In the genomic region with DNA sequence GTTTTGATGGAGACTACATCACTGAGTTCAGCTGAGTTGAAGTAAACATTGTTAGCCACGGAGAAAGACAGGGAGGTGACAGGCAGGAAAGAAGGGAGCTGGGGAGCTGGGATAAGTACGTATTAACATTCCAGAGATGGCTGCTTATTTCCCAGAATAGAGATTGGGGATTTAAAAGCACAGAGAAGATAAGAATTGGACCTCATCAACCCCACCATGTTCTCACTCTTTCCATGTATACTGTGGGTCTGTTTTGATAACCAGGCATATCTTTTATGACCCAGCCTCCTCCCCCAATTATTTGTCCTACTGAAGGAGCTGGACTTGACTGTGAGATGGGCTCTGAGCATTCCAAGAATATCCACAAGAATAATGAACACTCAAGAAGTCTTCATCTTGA, we compare ENCODE assay signal across 22 mouse cellular contexts.
DNase-seq lines count a peak whose midpoint lies in the region; ATAC-seq and TF ChIP-seq lines count a peak whose summit lies in the region.
"Had no signal": no experiment of that assay in that cellular context is flagged by ENCODE, and none has a peak within 500 bp of the region (broad histone marks: within the 10 kb centered on the region; RNA-seq: fewer than 3 reads in every experiment).

No protein-coding gene starts in this region.

- intact Hi-C loops in heart, postnatal 36 days (cut with DNase I): no loop called here

- WGBS in heart, embryonic 12.5 days: 5% methylated on average over 2 of the region's 2 CpGs
- 33% methylated on average over 2 of the region's 2 CpGs for WGBS in kidney, postnatal 0 days
- WGBS in heart, embryonic 15.5 days: 11% methylated on average over 2 of the region's 2 CpGs

- peak; percentile 31; the same call in 1 of the 2 replicates for ATAC-seq in heart, embryonic 12.5 days (ENCODE audit: insufficient number of reproducible peaks, low FRiP score)
- ATAC-seq in kidney, postnatal 0 days (replicated peaks; ENCODE audit: low FRiP score, low read depth): no peak
- peak; percentile 58 for ATAC-seq in heart, embryonic 15.5 days (replicated peaks; ENCODE audit: insufficient number of reproducible peaks, insufficient read depth, low FRiP score, low read depth)
- ATAC-seq: forebrain, postnatal 0 days; hindbrain, embryonic 16.5 days; intestine, embryonic 16.5 days; midbrain, embryonic 13.5 days had no signal

- H3K27ac ChIP-seq in heart, embryonic 12.5 days (ENCODE audit: poor library complexity, severe bottlenecking): peak overlapping the region; percentile 70
- H3K27ac ChIP-seq in kidney, postnatal 0 days: no peak overlapping the region
- H3K27ac ChIP-seq in brown adipose tissue, adult 24 weeks (replicated peaks; ENCODE audit: low read depth, low read length): peak overlapping the region; percentile 51; the same call in 1 of the 2 replicates
- peak overlapping the region; percentile 58 for H3K27ac ChIP-seq in heart, embryonic 15.5 days
- H3K27ac ChIP-seq: embryonic facial prominence, embryonic 12.5 days; hindbrain, embryonic 10.5 days; limb, embryonic 15.5 days; midbrain, embryonic 13.5 days had no signal

- no peak overlapping the region for H3K9ac ChIP-seq in heart, embryonic 12.5 days
- H3K9ac ChIP-seq in kidney, postnatal 0 days (ENCODE audit: low read depth, low read length): no peak overlapping the region
- H3K9ac ChIP-seq in heart, embryonic 15.5 days: no peak overlapping the region
- H3K9ac ChIP-seq: embryonic facial prominence, embryonic 12.5 days; forebrain, postnatal 0 days; limb, embryonic 15.5 days; lung, embryonic 14.5 days; midbrain, embryonic 13.5 days had no signal

- H3K4me2 ChIP-seq in heart, embryonic 12.5 days: no peak overlapping the region; the same call in 1 of the 2 replicates
- no peak overlapping the region for H3K4me2 ChIP-seq in kidney, postnatal 0 days (ENCODE audit: low read length)
- no peak overlapping the region for H3K4me2 ChIP-seq in heart, embryonic 15.5 days
- H3K4me2 ChIP-seq: embryonic facial prominence, embryonic 12.5 days; limb, embryonic 15.5 days; lung, embryonic 14.5 days; midbrain, embryonic 13.5 days had no signal

- peaks cover 42% of the 10 kb centered on the region for H3K4me1 ChIP-seq in heart, embryonic 12.5 days (replicated peaks)
- peaks cover 11% of the 10 kb centered on the region; the same call in 1 of the 2 replicates for H3K4me1 ChIP-seq in kidney, postnatal 0 days (replicated peaks; ENCODE audit: insufficient read depth, low read length)
- peaks cover 35% of the 10 kb centered on the region for H3K4me1 ChIP-seq in brown adipose tissue, adult 24 weeks (ENCODE audit: control insufficient read depth, insufficient read depth, insufficient read length, low read length)
- H3K4me1 ChIP-seq in heart, embryonic 15.5 days (replicated peaks): peaks cover 47% of the 10 kb centered on the region
- H3K4me1 ChIP-seq: embryonic facial prominence, embryonic 12.5 days; limb, embryonic 15.5 days; midbrain, embryonic 13.5 days had no signal

- H3K27me3 ChIP-seq in heart, embryonic 12.5 days (replicated peaks): no peaks in the 10 kb centered on the region
- no peaks in the 10 kb centered on the region for H3K27me3 ChIP-seq in kidney, postnatal 0 days (ENCODE audit: insufficient read depth, low read length)
- H3K27me3 ChIP-seq in heart, embryonic 15.5 days: no peaks in the 10 kb centered on the region
- H3K27me3 ChIP-seq: embryonic facial prominence, embryonic 12.5 days; limb, embryonic 15.5 days; midbrain, embryonic 13.5 days had no signal

- no peak for TF ChIP-seq CTCF in kidney, postnatal 0 days (IDR thresholded peaks at IDR 0.05; ENCODE audit: low read depth)

- DNase-seq in heart, postnatal 36 days: no peak
- peak; percentile 80 for DNase-seq in kidney, postnatal 0 days (ENCODE audit: low spot score)
- DNase-seq in kidney, postnatal 25 days: no peak
- no peak for DNase-seq in testis, postnatal 10 days (ENCODE audit: low spot score)
- DNase-seq: adrenal gland, adult 2 months; cerebellum, adult 11-12 months; forebrain, postnatal 0 days; gastrocnemius, postnatal 25 days; kidney, postnatal 4 days; lung, embryonic 14.5 days; thymus, adult 2 months; thymus, postnatal 4 days had no signal

- H3K36me3 ChIP-seq in heart, embryonic 12.5 days: no peaks in the 10 kb centered on the region
- no peaks in the 10 kb centered on the region for H3K36me3 ChIP-seq in kidney, postnatal 0 days (ENCODE audit: insufficient read depth, low read length)
- H3K36me3 ChIP-seq in heart, embryonic 15.5 days: no peaks in the 10 kb centered on the region
- H3K36me3 ChIP-seq: embryonic facial prominence, embryonic 12.5 days; hindbrain, embryonic 10.5 days; limb, embryonic 15.5 days; midbrain, embryonic 13.5 days had no signal

- H3K4me3 ChIP-seq in heart, embryonic 12.5 days: no peak overlapping the region
- no peak overlapping the region for H3K4me3 ChIP-seq in kidney, postnatal 0 days (replicated peaks; ENCODE audit: low read depth, low read length)
- no peak overlapping the region for H3K4me3 ChIP-seq in brown adipose tissue, adult 24 weeks (ENCODE audit: insufficient read depth, low read depth, low read length)
- H3K4me3 ChIP-seq in heart, embryonic 15.5 days: no peak overlapping the region
- H3K4me3 ChIP-seq: embryonic facial prominence, embryonic 12.5 days; hindbrain, embryonic 10.5 days; limb, embryonic 15.5 days; megakaryocyte, embryonic 14.5 days; midbrain, embryonic 13.5 days had no signal

- no peaks in the 10 kb centered on the region for H3K9me3 ChIP-seq in heart, embryonic 12.5 days (replicated peaks)
- H3K9me3 ChIP-seq in kidney, postnatal 0 days (replicated peaks; ENCODE audit: low read length): no peaks in the 10 kb centered on the region
- H3K9me3 ChIP-seq in heart, embryonic 15.5 days (replicated peaks): no peaks in the 10 kb centered on the region
- H3K9me3 ChIP-seq: embryonic facial prominence, embryonic 12.5 days; hindbrain, embryonic 10.5 days; limb, embryonic 15.5 days; midbrain, embryonic 13.5 days had no signal
